Mouse (Mus musculus) heart, adult 2 months (tissue): ENCODE measurements around the gene Proser3. TPM values are rescaled to one million over a fixed set of nuclear protein-coding genes. Genes with fewer than 3 reads are reported as not detected.
A peak's percentile ranks its signal among the peaks of the same experiment; 100 is the strongest.

Source experiments
- DNase-seq, 2 experiments: peaks; one replicate each; pipeline ENCODE4 v3.0.0; 2021
- H3K27ac ChIP-seq: fragments of 200-600 bp; 2 replicates; pipeline ENCODE4 v1.8.1; 2022
- H3K27me3 ChIP-seq: fragments of 200-500 bp; 2 replicates; pipeline ENCODE4 v1.6.1; 2012; ENCODE audit warnings: mild to moderate bottlenecking, low read length, inconsistent platforms, mixed read lengths; ENCODE audit not compliant: control insufficient read depth, insufficient read depth
- H3K36me3 ChIP-seq: fragments of 200-500 bp; 2 replicates; pipeline ENCODE4 v1.6.1; 2012; ENCODE audit warnings: low read length, inconsistent platforms; ENCODE audit not compliant: control insufficient read depth, insufficient read depth
- H3K4me1 ChIP-seq: fragments of 200-500 bp; 2 replicates; pipeline ENCODE4 v1.6.1; 2011; ENCODE audit warnings: low read length; ENCODE audit not compliant: control insufficient read depth, insufficient read depth
- H3K4me3 ChIP-seq: fragments of 200-600 bp; 2 replicates; pipeline ENCODE4 v1.8.1; 2022
- H3K79me2 ChIP-seq: fragments of 200-500 bp; replicated peaks from 2 replicates; pipeline ENCODE4 v1.6.1; 2012; ENCODE audit warnings: mild to moderate bottlenecking, inconsistent platforms, low read length, moderate library complexity, mixed read lengths; ENCODE audit not compliant: control insufficient read depth, insufficient read depth
- H3K9ac ChIP-seq: fragments of 200-500 bp; 2 replicates; pipeline ENCODE4 v1.6.1; 2012; ENCODE audit warnings: low read depth, mild to moderate bottlenecking, control low read depth, inconsistent platforms, low read length, mixed read lengths
- CTCF ChIP-seq: fragments of 200-600 bp; IDR thresholded peaks from 2 replicates; pipeline ENCODE4 v1.8.1; 2022; ENCODE audit warnings: antibody characterized with exemption, mild to moderate bottlenecking, moderate library complexity
- EP300 ChIP-seq: fragments of 200-500 bp; IDR thresholded peaks from 2 replicates; pipeline ENCODE4 v1.6.1; 2011; ENCODE audit warnings: low read depth, low read length, control low read depth; ENCODE audit not compliant: insufficient read depth
- POLR2A ChIP-seq: fragments of 200-500 bp; IDR thresholded peaks from 2 replicates; pipeline ENCODE4 v1.6.1; 2011; ENCODE audit warnings: mild to moderate bottlenecking, low read depth, low read length, control low read depth; ENCODE audit not compliant: insufficient read depth
- WGBS: fragments of 180-500 bp; shearing (Covaris S2); methylation state at CpG from one replicate; pipeline ENCODE4 v1.1.7; 2018; 5-methylcytosine and 5-hydroxymethylcytosine counted together
- intact Hi-C: fragments of 180-260 bp; cut with DNase I; formaldehyde crosslinking; loops from one replicate; pipeline ENCODE4 v1.15.1; 2025
- polyA plus RNA-seq: library from polyadenylated mRNA; depleted of rRNA; stranded (reverse); fragments of >200 nt; gene quantifications from 2 replicates; pipeline ENCODE4 v1.2.3, GENCODE M21; 2012
- total RNA-seq, 2 experiments: library from RNA; stranded (reverse); gene quantifications; 2 replicates each; pipeline ENCODE4 v1.2.3; 2021

Proser3 gene
- total and polyA plus RNA-seq, 3 experiments, result 2.5 to 6.3 (median 5.8) TPM

DNA sequence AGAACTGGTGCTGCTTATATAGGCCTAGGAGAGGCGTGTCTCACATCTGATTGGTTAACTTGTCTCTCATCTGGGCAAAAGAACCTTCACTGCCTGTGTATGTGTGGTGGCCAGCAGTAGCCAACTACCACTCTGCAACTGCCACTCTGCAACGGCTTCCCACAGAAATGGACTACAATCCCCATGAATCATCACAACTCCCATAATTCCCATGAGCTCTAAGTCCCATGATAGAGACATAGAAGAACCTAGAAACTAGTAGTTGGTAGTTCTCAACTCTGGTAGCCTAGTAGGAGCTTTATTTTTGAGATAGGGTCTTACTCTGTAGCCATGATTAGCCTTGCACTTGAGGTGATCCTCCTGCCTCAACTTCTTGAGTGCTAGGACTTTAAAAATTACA, 2.2 kb downstream of the Proser3 start:
- WGBS, result 73% methylated on average over 2 of the region's 2 CpGs
- DNase-seq, result no peak
- Histone ChIP-seq H3K27me3 (no peaks in the 10 kb centered on the region), H3K4me1 (no peaks in the 10 kb centered on the region; the same call in 1 of the 2 replicates), H3K27ac (no peak overlapping the region), H3K36me3 (no peaks in the 10 kb centered on the region), H3K9ac (no peak overlapping the region), H3K79me2 (no peaks in the 10 kb centered on the region), H3K4me3 (no peak overlapping the region)
- intact Hi-C loops, result loop anchor here (2.0 to 5.0 kb wide), 2 partner anchors 15 to 108 kb away; partner anchors contain the start of gene Arhgap33
- TF ChIP-seq EP300 (no peak), CTCF (no peak), POLR2A (no peak)

DNA sequence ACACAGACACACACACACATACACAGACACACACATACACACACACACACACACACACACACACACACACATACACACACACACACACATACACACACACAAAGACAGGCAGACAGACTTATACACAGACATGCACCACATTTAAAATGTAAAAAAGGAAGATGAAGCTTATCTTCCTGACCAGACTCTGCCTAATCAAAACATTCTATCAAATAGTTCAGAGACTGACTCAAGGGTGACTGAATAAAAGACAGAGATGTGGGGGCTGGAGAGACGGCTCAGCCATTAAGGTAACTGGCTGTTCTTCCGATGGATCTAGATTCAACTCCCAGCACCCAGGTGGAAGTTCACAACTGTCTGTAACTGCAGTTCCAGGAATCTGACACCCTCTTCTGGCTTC, 7.8 kb downstream of the Proser3 start:
- H3K9ac ChIP-seq, result no peak overlapping the region
- H3K27ac ChIP-seq, result no peak overlapping the region
- H3K4me1 ChIP-seq, result no peaks in the 10 kb centered on the region
- H3K27me3 ChIP-seq, result no peaks in the 10 kb centered on the region
- DNase-seq, result no peak
- no peak overlapping the region for H3K4me3 ChIP-seq
- WGBS, result 86% methylated on average over 2 of the region's 2 CpGs
- no peak for TF ChIP-seq POLR2A
- TF ChIP-seq EP300, result no peak
- no peak for TF ChIP-seq CTCF
- no peaks in the 10 kb centered on the region for H3K36me3 ChIP-seq
- no peaks in the 10 kb centered on the region for H3K79me2 ChIP-seq
- intact Hi-C loops, result no loop called here

DNA sequence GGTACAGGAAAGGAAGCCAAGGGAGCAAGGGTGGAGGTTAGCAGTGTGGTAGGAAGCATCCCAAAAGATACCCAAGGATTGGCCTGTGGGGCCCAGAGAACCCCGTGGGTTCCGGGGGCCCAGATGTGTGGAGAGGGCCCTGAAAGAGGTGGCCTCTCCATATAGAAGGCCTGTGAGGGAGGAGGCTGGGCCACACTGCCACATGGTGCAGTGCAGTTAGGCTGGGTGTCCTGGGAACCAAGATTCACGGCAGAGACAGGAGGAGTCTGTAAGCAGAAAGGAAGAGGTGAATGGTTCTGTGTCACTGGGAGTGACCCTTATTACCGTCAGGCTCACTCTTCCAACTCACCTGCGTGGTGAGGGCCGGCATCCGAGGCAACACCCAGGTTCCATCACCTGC, 11.5 kb downstream of the Proser3 start:
- Histone ChIP-seq H3K27me3 (no peaks in the 10 kb centered on the region), H3K9ac (no peak overlapping the region), H3K4me1 (no peaks in the 10 kb centered on the region), H3K27ac (no peak overlapping the region), H3K79me2 (no peaks in the 10 kb centered on the region), H3K36me3 (no peaks in the 10 kb centered on the region), H3K4me3 (no peak overlapping the region)
- intact Hi-C loops, result no loop called here
- WGBS, result 89% methylated on average over 7 of the region's 7 CpGs
- TF ChIP-seq POLR2A, result no peak
- no peak for TF ChIP-seq CTCF
- TF ChIP-seq EP300, result no peak
- no peak for DNase-seq

DNA sequence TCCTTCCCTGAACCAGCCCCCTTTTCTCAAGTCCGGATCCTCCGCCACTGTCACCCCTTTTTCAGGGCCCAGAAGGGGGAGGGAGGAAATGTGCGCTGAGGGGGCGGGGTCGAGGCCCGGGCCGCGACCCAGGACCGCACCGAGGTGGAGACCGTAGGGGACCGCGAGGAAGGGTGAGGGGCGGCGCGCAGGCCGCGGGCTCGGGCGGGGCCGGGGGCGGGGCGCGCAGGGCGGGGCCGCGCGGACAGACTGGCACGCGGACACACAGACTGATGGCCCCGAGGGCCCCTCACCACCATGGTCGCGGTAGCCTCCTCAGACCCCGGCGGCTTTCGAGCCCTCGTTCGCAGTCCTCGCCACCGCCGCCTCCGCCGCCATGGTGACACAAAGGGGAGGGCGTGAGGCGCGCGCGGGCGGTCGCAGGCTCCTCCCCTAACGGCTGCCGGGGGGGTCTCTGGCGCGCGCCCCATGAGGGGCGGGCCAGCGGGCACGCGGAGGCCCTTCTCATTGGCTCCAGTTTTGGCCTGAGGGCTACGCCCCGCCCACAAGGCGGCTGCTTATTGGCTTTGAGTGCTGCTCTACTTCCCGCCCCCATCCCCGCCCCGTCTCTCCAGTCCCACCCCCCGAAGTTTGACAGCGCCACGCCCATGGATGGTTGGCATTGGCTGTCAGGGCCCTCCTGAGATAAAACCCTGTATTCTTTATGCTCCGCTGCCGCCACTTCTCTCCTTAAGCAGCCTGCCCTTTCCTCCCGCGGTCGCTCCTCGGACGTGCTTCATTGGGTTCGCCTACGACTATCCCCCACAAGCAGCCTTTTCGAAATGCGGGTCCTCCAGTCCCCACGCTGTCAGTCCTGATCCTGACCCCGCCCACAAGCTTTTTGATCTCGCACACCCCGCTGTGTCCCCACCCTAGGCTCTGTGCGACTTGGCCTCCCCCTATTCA, 17.2 kb downstream of the Proser3 start, which contains the start of gene Arhgap33:
Gene Arhgap33 (minus strand): TSS at position 428 of the 945 bp plus-strand sequence.
- Histone ChIP-seq H3K36me3 (no peaks in the 10 kb centered on the region), H3K9ac (peak within 1 kb of the TSS; percentile 80), H3K4me1 (peaks cover 3% of the 10 kb centered on the region; the same call in 1 of the 2 replicates), H3K4me3 (peak within 1 kb of the TSS; percentile 66), H3K79me2 (no peaks in the 10 kb centered on the region), H3K27me3 (no peaks in the 10 kb centered on the region), H3K27ac (no peak within 1 kb of the TSS)
- DNase-seq, result peak; percentile 96
- TF ChIP-seq CTCF (no peak), EP300 (no peak), POLR2A (no peak)
- WGBS, result 1% methylated on average over 76 of the region's 84 CpGs
- intact Hi-C loops, result loop anchor here (2.0 to 5.0 kb wide), 2 partner anchors 16 to 163 kb away; no protein-coding TSS in a partner anchor

DNA sequence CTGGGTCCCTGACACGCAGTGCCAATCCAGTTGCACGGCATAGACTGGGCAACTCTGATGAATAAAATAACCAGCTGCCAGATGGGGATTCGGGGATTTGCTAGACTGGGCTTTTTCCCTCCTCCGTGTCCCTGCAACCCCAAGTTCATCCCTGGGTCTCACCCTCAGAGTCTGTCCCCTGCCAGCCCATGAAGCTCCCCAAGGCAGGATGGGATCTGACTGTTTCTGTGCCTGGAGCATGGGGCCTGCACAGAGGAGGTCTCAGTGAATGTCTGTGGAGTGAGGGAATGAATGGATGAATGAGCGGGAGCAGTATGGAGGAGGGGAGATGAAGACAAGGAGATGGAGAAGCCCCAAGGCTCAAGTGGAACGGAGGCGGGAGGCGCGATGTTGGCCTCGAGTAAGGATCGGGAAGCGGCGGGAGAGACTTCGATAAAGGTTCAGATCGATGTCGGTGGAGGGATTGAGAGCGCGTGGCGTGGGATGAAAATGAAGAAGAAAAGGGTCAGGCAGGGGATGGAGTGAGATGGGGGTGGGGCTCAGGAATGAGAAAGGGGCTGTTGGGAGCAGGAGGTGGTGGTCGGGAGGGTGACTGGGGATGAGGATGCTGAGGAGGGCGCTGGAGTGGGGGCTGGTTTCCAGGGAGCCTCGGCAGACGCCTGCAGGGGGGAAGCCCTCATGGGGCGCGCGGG, 18.0 kb downstream of the Proser3 start:
- H3K27me3 ChIP-seq, result no peaks in the 10 kb centered on the region
- no peak overlapping the region for H3K27ac ChIP-seq
- peak overlapping the region; percentile 66 for H3K4me3 ChIP-seq
- no peaks in the 10 kb centered on the region for H3K79me2 ChIP-seq
- no peak for TF ChIP-seq CTCF
- TF ChIP-seq POLR2A, result no peak
- no peak for TF ChIP-seq EP300
- H3K4me1 ChIP-seq, result peaks cover 3% of the 10 kb centered on the region; the same call in 1 of the 2 replicates
- no peaks in the 10 kb centered on the region for H3K36me3 ChIP-seq
- intact Hi-C loops, result loop anchor here (2.0 to 5.0 kb wide), 2 partner anchors 17 to 162 kb away; no protein-coding TSS in a partner anchor
- WGBS, result 18% methylated on average over 26 of the region's 26 CpGs
- H3K9ac ChIP-seq, result peak overlapping the region; percentile 80
- DNase-seq, result peak in 1 of 2 experiments; percentile 41

DNA sequence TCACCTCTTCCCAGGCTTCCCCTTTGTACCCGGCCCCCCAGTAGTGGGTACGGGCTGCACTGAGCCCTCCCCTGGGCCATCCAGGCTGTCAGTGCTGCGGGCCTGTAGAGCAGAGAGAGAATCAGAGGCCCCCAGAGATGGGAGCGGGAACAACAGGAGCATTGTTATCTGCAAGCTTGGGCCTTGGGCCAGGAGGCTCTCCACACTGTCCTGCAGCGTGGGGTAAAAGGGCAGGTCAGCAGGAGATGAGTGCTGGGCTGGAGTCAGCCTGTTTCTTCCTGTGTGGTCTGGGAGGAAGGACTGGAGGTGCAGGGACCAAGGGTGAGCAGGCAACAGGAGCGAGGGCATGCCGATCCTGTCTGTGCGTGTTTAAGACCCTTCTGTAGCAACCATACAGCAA, 19.2 kb downstream of the Proser3 start:
- intact Hi-C loops, result loop anchor here (5.0 kb wide), 1 partner anchor 161 kb away; no protein-coding TSS in a partner anchor
- no peaks in the 10 kb centered on the region for H3K27me3 ChIP-seq
- no peak overlapping the region for H3K4me3 ChIP-seq
- no peak overlapping the region for H3K27ac ChIP-seq
- TF ChIP-seq POLR2A, result no peak
- TF ChIP-seq CTCF, result no peak
- no peak for TF ChIP-seq EP300
- H3K4me1 ChIP-seq, result peaks cover 3% of the 10 kb centered on the region; the same call in 1 of the 2 replicates
- H3K9ac ChIP-seq, result no peak overlapping the region
- DNase-seq, result peak in 1 of 2 experiments; percentile 21
- H3K79me2 ChIP-seq, result no peaks in the 10 kb centered on the region
- no peaks in the 10 kb centered on the region for H3K36me3 ChIP-seq
- WGBS, result 19% methylated on average over 8 of the region's 8 CpGs
